Mouse (Mus musculus): ENCODE results near the gene Gm21440. TPM values are rescaled to one million over a fixed set of nuclear protein-coding genes. Genes with fewer than 3 reads are reported as not detected.
"Not testable (repeated sequence)": the region's sequence is repeated elsewhere in the genome, so short reads cannot be mapped to it uniquely, and the experiment has no call there.

The Gm21440 gene
- total RNA-seq (2015; ENCODE audit: low replicate concordance) (not detected in 2 replicates), total RNA-seq (2017; ENCODE audit: low replicate concordance) (not detected in 2 replicates)

DNA sequence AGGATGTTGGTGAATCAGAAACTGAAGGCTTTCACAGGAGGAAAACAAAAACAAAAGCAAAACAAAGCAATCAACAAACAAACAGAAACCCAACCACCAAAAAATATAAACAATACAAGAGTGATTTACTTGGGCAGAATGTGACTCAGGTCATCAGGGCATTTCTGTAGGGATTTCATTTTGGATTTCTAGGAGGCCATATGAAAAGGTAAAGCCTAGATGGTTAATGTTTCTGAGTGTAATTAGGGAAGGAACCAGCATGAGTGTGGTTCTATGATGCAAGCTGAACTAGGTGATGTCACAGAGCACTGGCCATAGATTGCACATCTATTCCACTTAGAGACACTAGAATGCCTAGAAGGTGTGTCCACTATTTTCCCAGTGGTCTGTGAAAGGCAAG is at the start of gene Gm21440, which contains the start of gene Gm21454:
Gm21440 (plus strand) TSS at position 301 of the 400 bp plus-strand sequence.
Gm21454 (plus strand) TSS at position 352 of the 400 bp plus-strand sequence.
- not testable (repeated sequence) for ATAC-seq (replicated peaks; ENCODE audit: low FRiP score, poor library complexity, severe bottlenecking)

DNA sequence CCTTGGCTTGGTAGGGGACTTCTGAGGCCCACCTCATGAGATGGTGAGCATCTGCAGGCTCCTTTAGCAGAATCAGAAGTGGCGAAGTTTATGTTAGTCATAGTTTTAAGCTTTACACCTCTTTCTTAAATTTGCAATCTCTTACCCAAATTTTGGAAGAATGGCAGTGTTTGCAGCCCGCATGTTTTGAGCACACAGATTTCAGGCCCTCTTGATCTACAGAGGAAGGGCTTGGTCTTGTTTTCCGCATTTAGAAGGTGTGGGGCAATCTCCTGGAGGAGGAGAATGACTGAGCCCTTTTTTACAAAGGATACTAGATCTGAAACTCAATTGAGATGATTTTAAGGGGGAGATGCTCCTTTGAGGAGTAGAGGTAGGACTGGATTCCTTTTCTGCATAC is 28.4 kb upstream of the Gm21440 start, which contains the start of gene Gm21828:
Gm21828 (minus strand) TSS at position 101 of the 400 bp plus-strand sequence.
- ATAC-seq (replicated peaks; ENCODE audit: low FRiP score, poor library complexity, severe bottlenecking): not testable (repeated sequence)

Other genes with a start within 250 kb of the Gm21440 start
- not detected in 2 replicates for gene Gm20807, start 209.5 kb upstream of the Gm21440 start, total RNA-seq (2015; ENCODE audit: low replicate concordance)
- not detected in 2 replicates for gene Gm20807, start 209.5 kb upstream of the Gm21440 start, total RNA-seq (2017; ENCODE audit: low replicate concordance)
- gene Gm21891, start 118.9 kb upstream of the Gm21440 start, total RNA-seq (2015; ENCODE audit: low replicate concordance): not detected in 2 replicates
- not detected in 2 replicates for gene Gm21891, start 118.9 kb upstream of the Gm21440 start, total RNA-seq (2017; ENCODE audit: low replicate concordance)
- gene Gm21425, start 90.4 kb upstream of the Gm21440 start, total RNA-seq (2015; ENCODE audit: low replicate concordance): not detected in 2 replicates
- not detected in 2 replicates for gene Gm21425, start 90.4 kb upstream of the Gm21440 start, total RNA-seq (2017; ENCODE audit: low replicate concordance)
- not detected in 2 replicates for gene Gm21828, start 28.5 kb upstream of the Gm21440 start, total RNA-seq (2015; ENCODE audit: low replicate concordance)
- not detected in 2 replicates for gene Gm21828, start 28.5 kb upstream of the Gm21440 start, total RNA-seq (2017; ENCODE audit: low replicate concordance)
- gene Gm21454, start 51 bp downstream of the Gm21440 start, total RNA-seq (2015; ENCODE audit: low replicate concordance): not detected in 2 replicates
- not detected in 2 replicates for gene Gm21454, start 51 bp downstream of the Gm21440 start, total RNA-seq (2017; ENCODE audit: low replicate concordance)
- not detected in 2 replicates for gene Gm21725, start 96.7 kb downstream of the Gm21440 start, total RNA-seq (2015; ENCODE audit: low replicate concordance)
- gene Gm21725, start 96.7 kb downstream of the Gm21440 start, total RNA-seq (2017; ENCODE audit: low replicate concordance): not detected in 2 replicates
- not detected in 2 replicates for gene Gm21866, start 213.2 kb downstream of the Gm21440 start, total RNA-seq (2015; ENCODE audit: low replicate concordance)
- gene Gm21866, start 213.2 kb downstream of the Gm21440 start, total RNA-seq (2017; ENCODE audit: low replicate concordance): not detected in 2 replicates
- gene Gm20773, start 241.6 kb downstream of the Gm21440 start, total RNA-seq (2015; ENCODE audit: low replicate concordance): not detected in 2 replicates
- not detected in 2 replicates for gene Gm20773, start 241.6 kb downstream of the Gm21440 start, total RNA-seq (2017; ENCODE audit: low replicate concordance)